In genomic region chr3:101804331-101804730, GRCm38 (mm10) we compare ENCODE assay signal across 16 mouse cellular contexts. TPM values are rescaled to one million over a fixed set of nuclear protein-coding genes. Genes with fewer than 3 reads are reported as not detected.
DNase-seq lines count a peak whose midpoint lies in the region; ATAC-seq and TF ChIP-seq lines count a peak whose summit lies in the region.
"Had no signal": no experiment of that assay in that cellular context is flagged by ENCODE, and none has a peak within 500 bp of the region (broad histone marks: within the 10 kb centered on the region; RNA-seq: fewer than 3 reads in every experiment).

No protein-coding gene starts in this region.

- no peak overlapping the region for H3K9ac ChIP-seq in liver, postnatal 0 days (replicated peaks)
- no peak overlapping the region for H3K9ac ChIP-seq in liver, embryonic 12.5 days
- peak overlapping the region; percentile 69 for H3K9ac ChIP-seq in heart, embryonic 13.5 days
- H3K9ac ChIP-seq in kidney, embryonic 14.5 days (ENCODE audit: low read depth, low read length): no peak overlapping the region
- H3K9ac ChIP-seq: embryonic facial prominence, embryonic 13.5 days; forebrain, embryonic 12.5 days; kidney, embryonic 15.5 days; neural tube, embryonic 15.5 days had no signal

- peak; percentile 47 for DNase-seq in adrenal gland, postnatal 14 days
- DNase-seq in adrenal gland, postnatal 4 days (ENCODE audit: low spot score in 2 of 2): no peak
- peak; percentile 26 for DNase-seq in liver, postnatal 0 days
- no peak for DNase-seq in thymus, postnatal 0 days (ENCODE audit: low spot score)
- DNase-seq: cerebellum, adult 8-10 months; gastrocnemius, adult 2 months; lung, adult 18-20 months had no signal

- no peak overlapping the region for H3K4me3 ChIP-seq in liver, postnatal 0 days (ENCODE audit: low read depth, low read length)
- no peak overlapping the region for H3K4me3 ChIP-seq in liver, embryonic 12.5 days
- H3K4me3 ChIP-seq in heart, embryonic 13.5 days: no peak overlapping the region
- no peak overlapping the region for H3K4me3 ChIP-seq in myocyte
- no peak overlapping the region for H3K4me3 ChIP-seq in kidney, embryonic 14.5 days (ENCODE audit: low read length)
- H3K4me3 ChIP-seq: embryonic facial prominence, embryonic 13.5 days; forebrain, embryonic 12.5 days; gastrocnemius, adult 2 months; kidney, embryonic 15.5 days; neural tube, embryonic 15.5 days had no signal

- H3K27me3 ChIP-seq in liver, postnatal 0 days (ENCODE audit: insufficient read depth, low read length): no peaks in the 10 kb centered on the region
- no peaks in the 10 kb centered on the region; the same call in 1 of the 2 replicates for H3K27me3 ChIP-seq in liver, embryonic 12.5 days (replicated peaks)
- no peaks in the 10 kb centered on the region for H3K27me3 ChIP-seq in heart, embryonic 13.5 days (replicated peaks)
- no peaks in the 10 kb centered on the region for H3K27me3 ChIP-seq in myocyte (ENCODE audit: control insufficient read depth, insufficient read depth, insufficient read length)
- H3K27me3 ChIP-seq in kidney, embryonic 14.5 days (ENCODE audit: control insufficient read depth, insufficient read depth, low read length): no peaks in the 10 kb centered on the region
- H3K27me3 ChIP-seq: kidney, embryonic 15.5 days; neural tube, embryonic 15.5 days had no signal

- no peak for TF ChIP-seq POLR2A in myocyte (IDR thresholded peaks at IDR 0.05; ENCODE audit: insufficient read length, low read depth)

- no peaks in the 10 kb centered on the region for H3K79me2 ChIP-seq in myocyte (ENCODE audit: control insufficient read depth, insufficient read depth)

- H3K27ac ChIP-seq in liver, postnatal 0 days (ENCODE audit: low read depth): no peak overlapping the region; the same call in 1 of the 2 replicates
- H3K27ac ChIP-seq in liver, embryonic 12.5 days: no peak overlapping the region
- H3K27ac ChIP-seq in heart, embryonic 13.5 days (replicated peaks): peak overlapping the region; percentile 99
- H3K27ac ChIP-seq in kidney, embryonic 14.5 days (ENCODE audit: low read depth, low read length): no peak overlapping the region
- H3K27ac ChIP-seq: embryonic facial prominence, embryonic 13.5 days; forebrain, embryonic 12.5 days; gastrocnemius, adult 2 months; neural tube, embryonic 15.5 days had no signal

- WGBS in liver, postnatal 0 days (ENCODE audit: insufficient replicate concordance): 53% methylated on average over 6 of the region's 6 CpGs
- WGBS in liver, embryonic 12.5 days (ENCODE audit: insufficient replicate concordance): 66% methylated on average over 6 of the region's 6 CpGs
- WGBS in heart, embryonic 13.5 days: 23% methylated on average over 6 of the region's 6 CpGs
- WGBS in kidney, embryonic 14.5 days: 32% methylated on average over 6 of the region's 6 CpGs

- no peaks in the 10 kb centered on the region for H3K36me3 ChIP-seq in liver, postnatal 0 days (replicated peaks; ENCODE audit: insufficient read depth, low read length)
- H3K36me3 ChIP-seq in liver, embryonic 12.5 days: no peaks in the 10 kb centered on the region
- no peaks in the 10 kb centered on the region for H3K36me3 ChIP-seq in heart, embryonic 13.5 days
- no peaks in the 10 kb centered on the region for H3K36me3 ChIP-seq in myocyte (ENCODE audit: control insufficient read depth, insufficient read depth)
- H3K36me3 ChIP-seq in kidney, embryonic 14.5 days (ENCODE audit: control insufficient read depth, insufficient read depth, low read length): no peaks in the 10 kb centered on the region
- H3K36me3 ChIP-seq: embryonic facial prominence, embryonic 13.5 days; forebrain, embryonic 12.5 days; kidney, embryonic 15.5 days; neural tube, embryonic 15.5 days had no signal

- TF ChIP-seq EP300 in liver, postnatal 0 days (IDR thresholded peaks at IDR 0.05; ENCODE audit: low read depth): no peak

- ATAC-seq in liver, postnatal 0 days: peak; percentile 47
- ATAC-seq in liver, embryonic 12.5 days: no peak
- ATAC-seq in heart, embryonic 13.5 days (ENCODE audit: extremely low read depth, insufficient number of reproducible peaks, low FRiP score, low TSS enrichment): peak; percentile 59
- ATAC-seq in kidney, embryonic 14.5 days (ENCODE audit: low FRiP score, low TSS enrichment): no peak

- TF ChIP-seq CTCF in liver, postnatal 0 days (IDR thresholded peaks at IDR 0.05; ENCODE audit: low read depth): no peak

- H3K4me1 ChIP-seq in liver, postnatal 0 days (ENCODE audit: insufficient read depth): peaks cover 11% of the 10 kb centered on the region
- H3K4me1 ChIP-seq in liver, embryonic 12.5 days: peaks cover 16% of the 10 kb centered on the region; the same call in 1 of the 2 replicates
- H3K4me1 ChIP-seq in heart, embryonic 13.5 days: peaks cover 83% of the 10 kb centered on the region
- peaks cover 38% of the 10 kb centered on the region for H3K4me1 ChIP-seq in kidney, embryonic 14.5 days (ENCODE audit: control insufficient read depth, insufficient read depth, low read length)

- H3K4me2 ChIP-seq in liver, postnatal 0 days (ENCODE audit: low read depth, low read length): no peak overlapping the region
- H3K4me2 ChIP-seq in liver, embryonic 12.5 days: no peak overlapping the region
- peak overlapping the region; percentile 49 for H3K4me2 ChIP-seq in heart, embryonic 13.5 days
- no peak overlapping the region for H3K4me2 ChIP-seq in myocyte (ENCODE audit: low read depth)
- no peak overlapping the region for H3K4me2 ChIP-seq in kidney, embryonic 14.5 days (replicated peaks; ENCODE audit: low read depth, low read length)
- H3K4me2 ChIP-seq: embryonic facial prominence, embryonic 13.5 days; forebrain, embryonic 12.5 days; kidney, embryonic 15.5 days; neural tube, embryonic 15.5 days had no signal

- H3ac ChIP-seq in myocyte (ENCODE audit: control insufficient read depth, insufficient read length): no peak overlapping the region

- no peaks in the 10 kb centered on the region for H3K9me3 ChIP-seq in liver, postnatal 0 days (ENCODE audit: low read length)
- H3K9me3 ChIP-seq in liver, embryonic 12.5 days (replicated peaks): no peaks in the 10 kb centered on the region
- no peaks in the 10 kb centered on the region for H3K9me3 ChIP-seq in heart, embryonic 13.5 days
- no peaks in the 10 kb centered on the region for H3K9me3 ChIP-seq in kidney, embryonic 14.5 days (ENCODE audit: control insufficient read depth, low read length)
- H3K9me3 ChIP-seq: embryonic facial prominence, embryonic 13.5 days; forebrain, embryonic 12.5 days; kidney, embryonic 15.5 days; neural tube, embryonic 15.5 days had no signal

TF ChIP-seq in myocyte, 11 proteins besides CTCF, POLR2A, EP300 and RAD21:
- TF ChIP-seq TCF12 (IDR thresholded peaks at IDR 0.05; ENCODE audit: insufficient read depth, poor library complexity, severe bottlenecking) (no peak), MYOD1 (IDR thresholded peaks at IDR 0.05; ENCODE audit: control insufficient read depth in 1 of 3, insufficient read length in 2 of 3, low read depth in 2 of 3) (peak in 2 of 3 experiments; percentile 18), USF1 (IDR thresholded peaks at IDR 0.05; ENCODE audit: low read depth) (no peak)

RNA-seq across cellular contexts. Expression of gene Mab21l3, which starts 44.4 kb away (rescaled TPM):
- total RNA-seq in adrenal gland, postnatal 14 days (2021): 0.11 and 0.41 TPM in 2 replicates
- total RNA-seq in adrenal gland, postnatal 4 days (2021): 1 to 10 TPM; 1.0 to 1.1 TPM
- not detected in 2 replicates for polyA plus RNA-seq in liver, postnatal 0 days (2015; fragmentation: Nextera tagmentation; extraction: Ambion mirVana)
- 0.07 and 0.11 TPM in 2 replicates for polyA plus RNA-seq in liver, embryonic 12.5 days (2016; fragmentation: Nextera tagmentation; extraction: Ambion mirVana)
- 0.28 and 0.55 TPM in 2 replicates for polyA plus RNA-seq in heart, embryonic 13.5 days (2015; fragmentation: Nextera tagmentation; extraction: Ambion mirVana)
- polyA plus RNA-seq in myocyte (2012; fragmentation: generic; extraction: Trizol): 0.85 TPM
- 0.41 and 0.77 TPM in 2 replicates for polyA plus RNA-seq in kidney, embryonic 14.5 days (2014; fragmentation: Nextera tagmentation; extraction: Ambion mirVana)
- 0.88 and 1.4 TPM in 2 replicates for polyA plus RNA-seq in thymus, postnatal 0 days (2015; fragmentation: Nextera tagmentation; extraction: Ambion mirVana)
- total RNA-seq: gastrocnemius, adult 2 months; megakaryocyte progenitor cell, adult 5-6 weeks had no signal

Comparison
In these comparisons a context has a peak if more than half of its experiments do, and no peak if none do; other contexts are left out.
1. DNase-seq: peak in adrenal gland, postnatal 14 days (single experiment) and liver, postnatal 0 days (single experiment); none in adrenal gland, postnatal 4 days (0 of 2) and thymus, postnatal 0 days (single experiment).
2. ATAC-seq: peak in liver, postnatal 0 days (single experiment) and heart, embryonic 13.5 days (single experiment); none in liver, embryonic 12.5 days (single experiment) and kidney, embryonic 14.5 days (single experiment).